Mouse (Mus musculus) CH12.LX (cell line): ENCODE results near the gene Bcl2l12. TPM values are rescaled to one million over a fixed set of nuclear protein-coding genes. Genes with fewer than 3 reads are reported as not detected.

Source experiments
- DNase-seq: peaks from one replicate; pipeline ENCODE4 v3.0.0-alpha.2; 2013; ENCODE audit errors: extremely low read depth
- H3K27ac ChIP-seq: 2 replicates; pipeline ENCODE4 v1.5.1; 2012; ENCODE audit warnings: low read depth, mild to moderate bottlenecking, control low read depth, moderate library complexity; ENCODE audit not compliant: insufficient read depth
- H3K27me3 ChIP-seq: replicated peaks from 2 replicates; pipeline ENCODE3; 2012; ENCODE audit warnings: inconsistent platforms
- H3K36me3 ChIP-seq, 2 experiments: replicated peaks in 1 of 2; 2 replicates each; pipeline versions ENCODE3 to v1.6.1; 2012; ENCODE audit warnings: inconsistent platforms in 1 of 2, low read length in 1 of 2, mild to moderate bottlenecking in 1 of 2, mixed read lengths in 1 of 2, moderate library complexity in 1 of 2; ENCODE audit not compliant: control insufficient read depth in 1 of 2, insufficient read depth in 1 of 2
- H3K4me1 ChIP-seq, 2 experiments: 2 replicates each; pipeline ENCODE4 v1.6.1; 2012; ENCODE audit warnings: inconsistent platforms in 1 of 2, moderate library complexity in 1 of 2; ENCODE audit not compliant: insufficient read depth in 2 of 2, control insufficient read depth in 1 of 2
- H3K4me2 ChIP-seq: 2 replicates; pipeline ENCODE4 v1.6.1; 2012; ENCODE audit warnings: low read depth, mild to moderate bottlenecking, control low read depth; ENCODE audit not compliant: poor library complexity, insufficient read depth, severe bottlenecking
- H3K4me3 ChIP-seq, 3 experiments: fragments of 150-350 bp in 1 of 3; sonication (generic) in 1 of 3; replicated peaks in 1 of 3; 2 replicates each; pipeline versions ENCODE3 to v1.5.1; 2011 to 2012; ENCODE audit warnings: low read depth in 2 of 3, low read length in 2 of 3, mild to moderate bottlenecking in 2 of 3, moderate library complexity in 2 of 3, control low read depth in 1 of 3, improper control_type of control experiment in 1 of 3, inconsistent platforms in 1 of 3, mixed read lengths in 1 of 3; ENCODE audit not compliant: poor library complexity in 1 of 3
- H3K79me2 ChIP-seq: replicated peaks from 2 replicates; pipeline ENCODE4 v1.6.1; 2012; ENCODE audit warnings: mild to moderate bottlenecking, moderate library complexity; ENCODE audit not compliant: control insufficient read depth, poor library complexity, insufficient read depth, severe bottlenecking; ENCODE audit errors: extremely low read depth
- H3K9ac ChIP-seq: 2 replicates; pipeline ENCODE4 v1.6.1; 2012; ENCODE audit warnings: low read depth, mild to moderate bottlenecking, control low read depth, moderate library complexity; ENCODE audit not compliant: insufficient read depth
- H3K9me3 ChIP-seq: replicated peaks from 2 replicates; pipeline ENCODE3; 2012; ENCODE audit warnings: low read length, inconsistent platforms, mixed read lengths
- CTCF ChIP-seq, 2 experiments: IDR thresholded peaks in 1 of 2; conservative IDR thresholded peaks in 1 of 2; 2 replicates each; pipeline ENCODE4 v1.5.1; 2011 to 2012; ENCODE audit warnings: low read depth in 2 of 2, low read length in 2 of 2, improper control_type of control experiment in 1 of 2, inconsistent platforms in 1 of 2, mild to moderate bottlenecking in 1 of 2, moderate library complexity in 1 of 2
- ELF1 ChIP-seq: IDR thresholded peaks from 2 replicates; pipeline ENCODE4 v1.6.1; 2014; ENCODE audit warnings: low read depth, mild to moderate bottlenecking, inconsistent platforms, low read length, improper control_type of control experiment
- ETS1 ChIP-seq: conservative IDR thresholded peaks from 2 replicates; pipeline ENCODE4 v1.6.1; 2012; ENCODE audit warnings: low read depth, mild to moderate bottlenecking, inconsistent platforms, low read length, improper control_type of control experiment, moderate library complexity
- GABPA ChIP-seq: IDR thresholded peaks from 2 replicates; pipeline ENCODE4 v1.6.1; 2012; ENCODE audit warnings: low read depth, low read length, improper control_type of control experiment, inconsistent platforms; ENCODE audit not compliant: insufficient replicate concordance
- JUN ChIP-seq: IDR thresholded peaks from 2 replicates; pipeline ENCODE4 v1.6.1; 2011; ENCODE audit warnings: low read depth, mild to moderate bottlenecking, low read length, improper control_type of control experiment, moderate library complexity; ENCODE audit not compliant: insufficient read depth
- KAT2A ChIP-seq: IDR thresholded peaks from 2 replicates; pipeline ENCODE4 v1.6.1; 2012; ENCODE audit warnings: low read length, improper control_type of control experiment, inconsistent platforms; ENCODE audit not compliant: insufficient replicate concordance
- MAFK ChIP-seq: IDR thresholded peaks from 2 replicates; pipeline ENCODE4 v1.6.1; 2011; ENCODE audit warnings: low read length, improper control_type of control experiment; ENCODE audit not compliant: insufficient replicate concordance
- MAX ChIP-seq: IDR thresholded peaks from 2 replicates; pipeline ENCODE4 v1.6.1; 2011; ENCODE audit warnings: low read length, improper control_type of control experiment
- MAZ ChIP-seq: IDR thresholded peaks from 2 replicates; pipeline ENCODE4 v1.6.1; 2012; ENCODE audit warnings: low read depth, mild to moderate bottlenecking, inconsistent platforms, low read length, improper control_type of control experiment, moderate library complexity
- MEF2A ChIP-seq: IDR thresholded peaks from 2 replicates; pipeline ENCODE4 v1.6.1; 2014; ENCODE audit warnings: low read depth, mild to moderate bottlenecking, inconsistent platforms, low read length, improper control_type of control experiment, borderline replicate concordance
- MXI1 ChIP-seq: IDR thresholded peaks from 2 replicates; pipeline ENCODE4 v1.6.1; 2011; ENCODE audit warnings: mild to moderate bottlenecking, low read depth, low read length, improper control_type of control experiment
- MYC ChIP-seq: IDR thresholded peaks from 2 replicates; pipeline ENCODE4 v1.6.1; 2011; ENCODE audit warnings: low read depth, mild to moderate bottlenecking, improper control_type of control experiment, low read length
- NELFE ChIP-seq: IDR thresholded peaks from 2 replicates; pipeline ENCODE4 v1.6.1; 2011; ENCODE audit warnings: low read depth, low read length, improper control_type of control experiment
- PAX5 ChIP-seq: IDR thresholded peaks from 2 replicates; pipeline ENCODE4 v1.6.1; 2012; ENCODE audit warnings: low read length, inconsistent platforms, mixed read lengths
- POLR2A ChIP-seq: IDR thresholded peaks from 2 replicates; pipeline ENCODE4 v1.6.1; 2011; ENCODE audit warnings: low read depth, mild to moderate bottlenecking, improper control_type of control experiment, low read length
- POLR2AphosphoS2 ChIP-seq: IDR thresholded peaks from 2 replicates; pipeline ENCODE4 v1.6.1; 2011; ENCODE audit warnings: low read depth, low read length, improper control_type of control experiment
- RAD21 ChIP-seq: IDR thresholded peaks from 2 replicates; pipeline ENCODE4 v1.6.1; 2011; ENCODE audit warnings: low read depth, mild to moderate bottlenecking, low read length, improper control_type of control experiment, moderate library complexity
- SIN3A ChIP-seq: IDR thresholded peaks from 2 replicates; pipeline ENCODE4 v1.6.1; 2012; ENCODE audit warnings: low read length, improper control_type of control experiment, inconsistent platforms
- TBP ChIP-seq: conservative IDR thresholded peaks from 2 replicates; pipeline ENCODE4 v1.6.1; 2011; ENCODE audit warnings: low read depth, low read length, improper control_type of control experiment
- TCF12 ChIP-seq: IDR thresholded peaks from 2 replicates; pipeline ENCODE4 v1.6.1; 2014; ENCODE audit warnings: low read depth, mild to moderate bottlenecking, inconsistent platforms, low read length, improper control_type of control experiment
- UBTF ChIP-seq: IDR thresholded peaks from 2 replicates; pipeline ENCODE4 v1.6.1; 2012; ENCODE audit warnings: low read depth, mild to moderate bottlenecking, inconsistent platforms, low read length, improper control_type of control experiment, moderate library complexity
- USF1 ChIP-seq: IDR thresholded peaks from 2 replicates; pipeline ENCODE4 v1.6.1; 2014; ENCODE audit warnings: low read depth, mild to moderate bottlenecking, inconsistent platforms, low read length, improper control_type of control experiment
- USF2 ChIP-seq: conservative IDR thresholded peaks from 2 replicates; pipeline ENCODE4 v1.6.1; 2011; ENCODE audit warnings: low read depth, low read length, improper control_type of control experiment
- ZMIZ1 ChIP-seq: IDR thresholded peaks from 2 replicates; pipeline ENCODE4 v1.6.1; 2012; ENCODE audit warnings: low read depth, mild to moderate bottlenecking, inconsistent platforms, low read length, improper control_type of control experiment
- dilution Hi-C: fragments of 300-500 bp; cut with MboI; formaldehyde crosslinking; loops from 2 replicates; pipeline ENCODE4 v1.14.3; 2020; ENCODE audit warnings: low sequenced_read_pairs; ENCODE audit not compliant: extremely low pct_unique_long_range_greater_than_20kb, extremely low pct_ligation_motif_present
- in situ Hi-C: fragments of 300-500 bp; cut with MboI; formaldehyde crosslinking; loops from 3 replicates; pipeline ENCODE4 v1.14.3; 2019; ENCODE audit warnings: low sequenced_read_pairs, low pct_ligation_motif_present, low pct_unique_long_range_greater_than_20kb, mixed read lengths
- polyA plus RNA-seq: library from polyadenylated mRNA; unstranded; fragments of >175 nt; gene quantifications from 2 replicates; pipeline ENCODE4 v1.2.1, GENCODE M21; 2012; ENCODE audit warnings: low read depth; ENCODE audit not compliant: insufficient read length
- total RNA-seq, 2 experiments: library from RNA; depleted of rRNA; stranded (reverse); fragments of 300-350 nt in 1 of 2; fragments of >200 nt in 1 of 2; gene quantifications; 2 replicates each; pipeline ENCODE4 v1.2.3; 2012 to 2014

Bcl2l12 gene
- total and polyA plus RNA-seq, 3 experiments = 9.2 to 12.6 (median 11.8) TPM

DNA sequence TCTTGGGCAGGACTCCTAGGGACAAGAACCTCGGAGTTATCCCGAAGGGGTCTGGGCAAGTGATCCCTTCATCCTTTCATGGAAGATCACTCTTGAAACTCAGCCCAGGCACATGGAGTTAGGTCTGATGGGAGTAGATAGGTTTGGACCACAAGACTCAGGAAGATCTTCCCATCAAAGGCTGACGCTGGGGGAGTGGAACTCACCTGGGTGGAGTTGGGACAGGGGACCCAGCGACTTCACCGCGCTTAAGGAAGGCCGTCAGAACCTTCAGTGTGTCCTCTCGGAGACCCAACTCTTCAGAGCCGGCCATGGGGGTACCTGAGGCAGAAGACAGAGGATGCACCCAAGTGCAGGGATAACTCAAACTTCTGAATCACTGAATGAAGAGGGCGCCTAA, 1.8 kb downstream of the Bcl2l12 start:
- Histone ChIP-seq H3K4me1 (peaks cover 3 to 28% of the 10 kb centered on the region in 2 experiments; a peak in 3 of 4 replicates), H3K27ac (no peak overlapping the region)
- in situ Hi-C loops = no loop called here

GRCm38 (mm10) chr7:44986879-44987718, 11.4 kb downstream of the Bcl2l12 start:
- Histone ChIP-seq H3K4me2 (peak overlapping the region; percentile 48), H3K79me2 (peaks cover 51% of the 10 kb centered on the region), H3K27ac (peak overlapping the region; percentile 67), H3K9ac (peak overlapping the region; percentile 72), H3K27me3 (no peaks in the 10 kb centered on the region), H3K4me3 (peak overlapping the region; percentile 53 to 85 (median 84)), H3K4me1 (peaks cover 12 to 48% of the 10 kb centered on the region in 2 experiments), H3K36me3 (peaks cover 14 to 44% of the 10 kb centered on the region in 2 experiments), H3K9me3 (no peaks in the 10 kb centered on the region)
- dilution Hi-C loops (no loop called here), in situ Hi-C loops (loop anchor here (5.0 kb wide), 1 partner anchor 60 kb away; no protein-coding TSS in a partner anchor)
- TF ChIP-seq SIN3A (peak; percentile 96), MAZ (no peak; the same call in 1 of the 2 replicates), TCF12 (peak; percentile 69), ELF1 (no peak), UBTF (no peak), POLR2A (peak; percentile 72), MAX (peak; percentile 77), MXI1 (peak; percentile 94), NELFE (peak; percentile 81), ZMIZ1 (peak; percentile 89), MYC (peak; percentile 95), RAD21 (no peak), MAFK (no peak), TBP (peak; percentile 25; the same call in 1 of the 2 replicates), POLR2AphosphoS2 (peak; percentile 64; the same call in 1 of the 2 replicates), MEF2A (0 out of 2 replicates have a peak, but pooled peaks have one; percentile 13)
- DNase-seq = peak; percentile 41

More for the DNA sequence above, 1.8 kb downstream of the Bcl2l12 start:
- no peak for TF ChIP-seq MAX
- TF ChIP-seq ELF1 = no peak
- no peak for TF ChIP-seq MAFK
- no peak for TF ChIP-seq SIN3A
- no peak for TF ChIP-seq POLR2A
- no peak for TF ChIP-seq ETS1
- TF ChIP-seq MEF2A = no peak
- TF ChIP-seq CTCF (conservative IDR thresholded peaks at IDR 0.05 in 1 of 2, IDR thresholded peaks at IDR 0.05 in 1 of 2; ENCODE audit: low read depth in 2 of 2, low read length in 2 of 2) = no peak
- TF ChIP-seq MAZ = no peak
- no peak for TF ChIP-seq PAX5
- no peak for TF ChIP-seq KAT2A
- TF ChIP-seq GABPA = no peak
- no peak for TF ChIP-seq USF1
- no peak for TF ChIP-seq JUN
- no peak for TF ChIP-seq TCF12
- no peak for TF ChIP-seq ZMIZ1
- no peak for TF ChIP-seq USF2
- TF ChIP-seq RAD21 = no peak
- TF ChIP-seq MYC = no peak
- H3K9me3 ChIP-seq = no peaks in the 10 kb centered on the region
- dilution Hi-C loops = no loop called here
- H3K79me2 ChIP-seq = peaks cover 18% of the 10 kb centered on the region
- H3K9ac ChIP-seq = peak overlapping the region; percentile 42
- no peaks in the 10 kb centered on the region for H3K27me3 ChIP-seq
- peaks cover 47 to 66% of the 10 kb centered on the region in 2 experiments for H3K36me3 ChIP-seq
- peak overlapping the region; percentile 32 for H3K4me2 ChIP-seq
- H3K4me3 ChIP-seq = peak overlapping the region; percentile 67 to 93 (median 68)
- DNase-seq = no peak
